Mouse (Mus musculus): Measurements from ENCODE around the gene Tgm1. TPM values are rescaled to one million over a fixed set of nuclear protein-coding genes. Genes with fewer than 3 reads are reported as not detected.

Gene Tgm1
- polyA plus RNA-seq, 1 experiment from 2014 or later: 2.0 TPM

- peak; percentile 97 for ATAC-seq (ENCODE audit: insufficient number of reproducible peaks, insufficient read depth, low FRiP score, low TSS enrichment, low read depth)
- 1% methylated on average over 38 of the region's 38 CpGs for WGBS
- Histone ChIP-seq H3K36me3 (peaks cover 39% of the 10 kb centered on the region), H3K4me2 (peak within 1 kb of the TSS; percentile 93), H3K27me3 (no peaks in the 10 kb centered on the region), H3K27ac (peak within 1 kb of the TSS; percentile 93), H3K9me3 (no peaks in the 10 kb centered on the region), H3K4me3 (replicated peaks) (peak within 1 kb of the TSS; percentile 78), H3K4me1 (replicated peaks) (peaks cover 17% of the 10 kb centered on the region), H3K9ac (replicated peaks) (peak within 1 kb of the TSS; percentile 78)
These were observed 41.6 kb downstream of the Tgm1 start, which contains the start of the genes Gmpr2 and Nedd8 for GRCm38 (mm10) chr14:55671833-55672740. Gene Gmpr2, plus strand, starts transcription at chr14:55671941. Gene Nedd8, minus strand, starts transcription at chr14:55672124.

GRCm38 (mm10) chr14:55671486-55671832, 42.3 kb downstream of the Tgm1 start:
- no peak; the same call in 1 of the 2 replicates for ATAC-seq (ENCODE audit: insufficient number of reproducible peaks, insufficient read depth, low FRiP score, low TSS enrichment, low read depth)
- H3K27ac ChIP-seq: peak overlapping the region; percentile 93
- H3K36me3 ChIP-seq: peaks cover 38% of the 10 kb centered on the region
- H3K4me2 ChIP-seq: peak overlapping the region; percentile 93
- no peaks in the 10 kb centered on the region for H3K27me3 ChIP-seq
- H3K9ac ChIP-seq (replicated peaks): peak overlapping the region; percentile 78
- peaks cover 17% of the 10 kb centered on the region for H3K4me1 ChIP-seq (replicated peaks)
- WGBS: under 1% methylated on average over 12 of the region's 12 CpGs
- H3K9me3 ChIP-seq: no peaks in the 10 kb centered on the region
- peak overlapping the region; percentile 78 for H3K4me3 ChIP-seq (replicated peaks)

- Histone ChIP-seq H3K27me3 (no peaks in the 10 kb centered on the region), H3K9ac (replicated peaks) (no peak overlapping the region), H3K27ac (peak overlapping the region; percentile 37; the same call in 1 of the 2 replicates), H3K4me3 (replicated peaks) (peak overlapping the region; percentile 61), H3K36me3 (peaks cover 53% of the 10 kb centered on the region), H3K9me3 (no peaks in the 10 kb centered on the region), H3K4me1 (replicated peaks) (0 out of 2 replicates have a peak, but pooled peaks cover 8% of the 10 kb centered on the region), H3K4me2 (peak overlapping the region; percentile 65)
- WGBS: 49% methylated on average over 2 of the region's 2 CpGs
- no peak for ATAC-seq (ENCODE audit: insufficient number of reproducible peaks, insufficient read depth, low FRiP score, low TSS enrichment, low read depth)
These were observed 53.1 kb downstream of the Tgm1 start for GRCm38 (mm10) chr14:55660636-55661035.

DNA sequence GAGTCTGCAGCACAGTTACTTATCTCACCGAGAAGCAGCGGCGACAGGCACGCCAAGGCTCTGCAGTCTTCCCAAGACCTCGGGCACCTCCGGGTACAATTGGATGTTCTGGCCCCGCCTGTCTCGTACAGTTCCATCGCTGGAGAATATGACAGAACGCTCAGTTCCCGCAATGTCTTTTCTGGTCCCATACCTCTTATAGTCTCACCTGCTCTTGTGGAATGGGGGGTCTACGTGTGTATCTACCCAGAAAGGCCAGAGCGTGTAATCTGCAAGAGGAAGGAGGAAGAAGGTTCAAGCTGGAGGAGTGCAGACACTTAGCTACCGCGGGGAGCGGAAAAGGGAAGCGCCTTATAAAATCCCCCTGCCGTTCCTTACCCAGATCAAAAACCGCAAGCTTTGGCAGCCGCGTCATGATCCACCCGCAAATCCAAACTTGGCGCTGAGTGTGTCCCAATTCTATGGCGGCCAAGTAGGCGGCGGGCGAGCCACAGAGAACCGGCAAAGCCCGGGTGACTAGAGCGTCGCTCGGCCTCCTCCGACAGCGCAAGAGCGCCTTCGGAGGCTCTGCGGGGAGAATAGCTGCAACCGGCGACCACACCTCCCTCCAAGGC, 53.7 kb downstream of the Tgm1 start, which contains the start of gene Mdp1:
TSS of gene Mdp1 (minus strand) at position 549 of the 614 bp plus-strand sequence.
- no peaks in the 10 kb centered on the region for H3K9me3 ChIP-seq
- ATAC-seq (ENCODE audit: insufficient number of reproducible peaks, insufficient read depth, low FRiP score, low TSS enrichment, low read depth): peak; percentile 84
- H3K27me3 ChIP-seq: no peaks in the 10 kb centered on the region
- under 1% methylated on average over 39 of the region's 39 CpGs for WGBS
- peak within 1 kb of the TSS; percentile 61 for H3K4me3 ChIP-seq (replicated peaks)
- peak within 1 kb of the TSS; percentile 81 for H3K9ac ChIP-seq (replicated peaks)
- H3K36me3 ChIP-seq: peaks cover 51% of the 10 kb centered on the region
- H3K4me2 ChIP-seq: peak within 1 kb of the TSS; percentile 65
- H3K27ac ChIP-seq: peak within 1 kb of the TSS; percentile 66; the same call in 1 of the 2 replicates
- 0 out of 2 replicates have a peak, but pooled peaks cover 8% of the 10 kb centered on the region for H3K4me1 ChIP-seq (replicated peaks)

DNA sequence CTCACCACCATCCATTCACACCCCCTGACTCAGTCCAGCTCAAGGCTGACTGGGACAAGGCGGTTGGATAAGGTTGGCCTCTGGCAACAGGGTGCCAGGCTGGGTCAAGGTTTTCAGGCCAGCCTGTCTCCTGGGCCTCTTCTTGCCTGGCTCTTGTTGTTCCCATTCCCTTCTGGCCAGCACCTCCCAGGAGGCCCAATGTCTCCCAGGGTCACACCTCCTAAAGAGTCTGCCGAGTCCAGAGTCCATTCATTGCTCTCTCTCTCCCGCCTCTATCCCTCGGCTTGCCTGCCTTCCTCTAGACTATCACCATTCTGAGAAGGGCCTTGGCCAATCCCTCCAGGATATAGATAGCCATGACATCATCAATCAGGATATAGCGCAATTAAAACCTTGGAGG, 55.7 kb downstream of the Tgm1 start:
- H3K4me1 ChIP-seq (replicated peaks): 0 out of 2 replicates have a peak, but pooled peaks cover 8% of the 10 kb centered on the region
- 89% methylated on average over 5 of the region's 5 CpGs for WGBS
- ATAC-seq (ENCODE audit: insufficient number of reproducible peaks, insufficient read depth, low FRiP score, low TSS enrichment, low read depth): no peak

DNA sequence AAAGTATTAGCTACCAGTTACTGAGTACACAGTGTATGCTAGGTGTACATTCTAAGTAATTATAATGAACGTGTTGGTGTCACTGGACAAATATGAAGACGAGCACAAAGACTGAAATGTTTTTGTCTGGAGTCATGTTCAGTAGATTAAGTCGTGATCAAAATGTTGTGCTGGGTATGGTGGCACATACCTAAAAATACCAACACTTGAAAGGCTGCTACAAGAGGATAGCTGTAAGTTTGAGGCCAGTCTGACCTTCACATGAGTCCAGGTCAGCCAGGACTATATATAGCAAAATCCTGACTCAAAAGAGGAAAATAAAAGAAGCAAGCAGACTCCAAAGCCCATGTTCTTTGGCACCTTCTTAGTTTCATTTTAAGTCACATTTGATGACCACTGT, 56.8 kb downstream of the Tgm1 start:
- WGBS: 88% methylated on average over 3 of the region's 3 CpGs
- Histone ChIP-seq H3K4me1 (replicated peaks) (0 out of 2 replicates have a peak, but pooled peaks cover 8% of the 10 kb centered on the region), H3K36me3 (peaks cover 33% of the 10 kb centered on the region), H3K4me3 (replicated peaks) (no peak overlapping the region), H3K9ac (replicated peaks) (no peak overlapping the region), H3K4me2 (no peak overlapping the region), H3K27me3 (no peaks in the 10 kb centered on the region), H3K27ac (no peak overlapping the region), H3K9me3 (no peaks in the 10 kb centered on the region)
- no peak for ATAC-seq (ENCODE audit: insufficient number of reproducible peaks, insufficient read depth, low FRiP score, low TSS enrichment, low read depth)

More for the DNA sequence above, 55.7 kb downstream of the Tgm1 start:
- no peaks in the 10 kb centered on the region for H3K27me3 ChIP-seq
- no peaks in the 10 kb centered on the region for H3K9me3 ChIP-seq
- H3K36me3 ChIP-seq: peaks cover 42% of the 10 kb centered on the region
- H3K4me3 ChIP-seq (replicated peaks): no peak overlapping the region
- H3K4me2 ChIP-seq: no peak overlapping the region
- H3K9ac ChIP-seq (replicated peaks): no peak overlapping the region
- no peak overlapping the region for H3K27ac ChIP-seq

DNA sequence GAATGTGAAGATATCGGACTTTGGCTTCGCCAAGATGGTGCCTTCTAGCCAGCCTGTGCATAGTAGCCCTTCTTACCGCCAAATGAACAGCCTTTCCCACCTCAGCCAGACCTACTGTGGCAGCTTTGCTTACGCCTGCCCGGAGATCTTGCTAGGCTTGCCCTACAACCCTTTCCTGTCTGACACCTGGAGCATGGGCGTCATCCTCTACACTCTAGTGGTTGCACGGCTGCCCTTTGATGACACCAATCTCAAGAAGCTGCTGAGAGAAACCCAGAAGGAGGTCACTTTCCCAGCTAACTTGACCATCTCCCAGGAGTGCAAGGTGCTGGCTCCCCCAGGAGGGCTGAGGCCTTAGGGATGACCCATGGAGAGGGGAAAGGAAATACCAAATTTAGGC, 62.2 kb downstream of the Tgm1 start:
- no peaks in the 10 kb centered on the region for H3K9me3 ChIP-seq
- peaks cover 9% of the 10 kb centered on the region for H3K36me3 ChIP-seq
- H3K4me1 ChIP-seq (replicated peaks): no peaks in the 10 kb centered on the region
- H3K4me2 ChIP-seq: no peak overlapping the region
- 88% methylated on average over 7 of the region's 7 CpGs for WGBS
- H3K9ac ChIP-seq (replicated peaks): no peak overlapping the region
- H3K27ac ChIP-seq: no peak overlapping the region
- no peaks in the 10 kb centered on the region for H3K27me3 ChIP-seq
- H3K4me3 ChIP-seq (replicated peaks): no peak overlapping the region
- ATAC-seq (ENCODE audit: insufficient number of reproducible peaks, insufficient read depth, low FRiP score, low TSS enrichment, low read depth): no peak

Other genes starting within 250 kb of the Tgm1 start
- gene Dhrs4, start 235.2 kb downstream of the Tgm1 start, polyA plus RNA-seq (2016; fragmentation: Nextera tagmentation; extraction: Ambion mirVana): 83.2 and 86.9 TPM in 2 replicates
- gene Carmil3, start 223.3 kb downstream of the Tgm1 start, polyA plus RNA-seq (2016; fragmentation: Nextera tagmentation; extraction: Ambion mirVana): 3.7 and 5.1 TPM in 2 replicates
- gene Cpne6, start 203.5 kb downstream of the Tgm1 start, polyA plus RNA-seq (2016; fragmentation: Nextera tagmentation; extraction: Ambion mirVana): 0.32 and 0.35 TPM in 2 replicates
- gene Nrl, start 188.9 kb downstream of the Tgm1 start, polyA plus RNA-seq (2016; fragmentation: Nextera tagmentation; extraction: Ambion mirVana): not detected in 2 replicates
- 33.2 and 35.4 TPM in 2 replicates for gene Pck2, start 173.7 kb downstream of the Tgm1 start, polyA plus RNA-seq (2016; fragmentation: Nextera tagmentation; extraction: Ambion mirVana)
- gene Dcaf11, start 153.9 kb downstream of the Tgm1 start, polyA plus RNA-seq (2016; fragmentation: Nextera tagmentation; extraction: Ambion mirVana): 65.5 and 69.7 TPM in 2 replicates
- gene A730061H03Rik, start 153.5 kb downstream of the Tgm1 start, polyA plus RNA-seq (2016; fragmentation: Nextera tagmentation; extraction: Ambion mirVana): 1.1 TPM in 1 of 2 replicates, not detected in the other
- gene Fitm1, start 138.3 kb downstream of the Tgm1 start, polyA plus RNA-seq (2016; fragmentation: Nextera tagmentation; extraction: Ambion mirVana): 16.0 and 16.1 TPM in 2 replicates
- 142 and 151 TPM in 2 replicates for gene Psme1, start 135.8 kb downstream of the Tgm1 start, polyA plus RNA-seq (2016; fragmentation: Nextera tagmentation; extraction: Ambion mirVana)
- gene Emc9, start 128.6 kb downstream of the Tgm1 start, polyA plus RNA-seq (2016; fragmentation: Nextera tagmentation; extraction: Ambion mirVana): 3.7 and 4.0 TPM in 2 replicates
- 210 and 260 TPM in 2 replicates for gene Psme2, start 122.8 kb downstream of the Tgm1 start, polyA plus RNA-seq (2016; fragmentation: Nextera tagmentation; extraction: Ambion mirVana)
- gene Rnf31, start 122.2 kb downstream of the Tgm1 start, polyA plus RNA-seq (2016; fragmentation: Nextera tagmentation; extraction: Ambion mirVana): 19.9 and 22.4 TPM in 2 replicates
- gene Irf9, start 110.4 kb downstream of the Tgm1 start, polyA plus RNA-seq (2016; fragmentation: Nextera tagmentation; extraction: Ambion mirVana): 9.2 and 9.6 TPM in 2 replicates
- 10.0 and 12.2 TPM in 2 replicates for gene Rec8, start 95.9 kb downstream of the Tgm1 start, polyA plus RNA-seq (2016; fragmentation: Nextera tagmentation; extraction: Ambion mirVana)
- gene Ipo4, start 78.0 kb downstream of the Tgm1 start, polyA plus RNA-seq (2016; fragmentation: Nextera tagmentation; extraction: Ambion mirVana): 78.9 and 100 TPM in 2 replicates
- gene Gm49378, start 76.0 kb downstream of the Tgm1 start, polyA plus RNA-seq (2016; fragmentation: Nextera tagmentation; extraction: Ambion mirVana): 2.7 and 3.1 TPM in 2 replicates
- gene Tm9sf1, start 70.1 kb downstream of the Tgm1 start, polyA plus RNA-seq (2016; fragmentation: Nextera tagmentation; extraction: Ambion mirVana): 96.1 and 96.7 TPM in 2 replicates
- 0.70 and 1.0 TPM in 2 replicates for gene Tssk4, start 63.7 kb downstream of the Tgm1 start, polyA plus RNA-seq (2016; fragmentation: Nextera tagmentation; extraction: Ambion mirVana)
- gene Mdp1, start 53.4 kb downstream of the Tgm1 start, polyA plus RNA-seq (2016; fragmentation: Nextera tagmentation; extraction: Ambion mirVana): 63.0 and 68.8 TPM in 2 replicates
- gene Gmpr2, start 42.0 kb downstream of the Tgm1 start, polyA plus RNA-seq (2016; fragmentation: Nextera tagmentation; extraction: Ambion mirVana): 67.6 and 74.2 TPM in 2 replicates
- gene Nedd8, start 41.8 kb downstream of the Tgm1 start, polyA plus RNA-seq (2016; fragmentation: Nextera tagmentation; extraction: Ambion mirVana): 594 and 653 TPM in 2 replicates
- gene Tinf2, start 32.1 kb downstream of the Tgm1 start, polyA plus RNA-seq (2016; fragmentation: Nextera tagmentation; extraction: Ambion mirVana): 57.1 and 58.3 TPM in 2 replicates
- 27.3 and 29.0 TPM in 2 replicates for gene Rabggta, start 8.3 kb upstream of the Tgm1 start, polyA plus RNA-seq (2016; fragmentation: Nextera tagmentation; extraction: Ambion mirVana)
- 72.5 and 82.6 TPM in 2 replicates for gene Dhrs1, start 31.8 kb upstream of the Tgm1 start, polyA plus RNA-seq (2016; fragmentation: Nextera tagmentation; extraction: Ambion mirVana)
- 52.0 and 53.0 TPM in 2 replicates for gene Nop9, start 31.8 kb upstream of the Tgm1 start, polyA plus RNA-seq (2016; fragmentation: Nextera tagmentation; extraction: Ambion mirVana)
- 0.60 TPM in 1 of 2 replicates, not detected in the other for gene Cideb, start 44.5 kb upstream of the Tgm1 start, polyA plus RNA-seq (2016; fragmentation: Nextera tagmentation; extraction: Ambion mirVana)
- gene Ltb4r2, start 47.5 kb upstream of the Tgm1 start, polyA plus RNA-seq (2016; fragmentation: Nextera tagmentation; extraction: Ambion mirVana): 0.58 and 0.73 TPM in 2 replicates
- gene Ltb4r1, start 52.0 kb upstream of the Tgm1 start, polyA plus RNA-seq (2016; fragmentation: Nextera tagmentation; extraction: Ambion mirVana): 0.26 and 0.68 TPM in 2 replicates
- gene Adcy4, start 70.2 kb upstream of the Tgm1 start, polyA plus RNA-seq (2016; fragmentation: Nextera tagmentation; extraction: Ambion mirVana): 17.7 and 19.9 TPM in 2 replicates
- gene Ripk3, start 74.9 kb upstream of the Tgm1 start, polyA plus RNA-seq (2016; fragmentation: Nextera tagmentation; extraction: Ambion mirVana): 25.2 and 36.4 TPM in 2 replicates
- 147 and 151 TPM in 2 replicates for gene Nfatc4, start 109.2 kb upstream of the Tgm1 start, polyA plus RNA-seq (2016; fragmentation: Nextera tagmentation; extraction: Ambion mirVana)
- 38.9 and 46.0 TPM in 2 replicates for gene Nynrin, start 140.1 kb upstream of the Tgm1 start, polyA plus RNA-seq (2016; fragmentation: Nextera tagmentation; extraction: Ambion mirVana)
- 0.20 and 0.21 TPM in 2 replicates for gene Cbln3, start 170.5 kb upstream of the Tgm1 start, polyA plus RNA-seq (2016; fragmentation: Nextera tagmentation; extraction: Ambion mirVana)
- 36.9 and 38.8 TPM in 2 replicates for gene Khnyn, start 171.0 kb upstream of the Tgm1 start, polyA plus RNA-seq (2016; fragmentation: Nextera tagmentation; extraction: Ambion mirVana)
- gene Sdr39u1, start 186.4 kb upstream of the Tgm1 start, polyA plus RNA-seq (2016; fragmentation: Nextera tagmentation; extraction: Ambion mirVana): 81.7 and 86.3 TPM in 2 replicates
- 0.20 and 0.45 TPM in 2 replicates for gene Cma1, start 230.7 kb upstream of the Tgm1 start, polyA plus RNA-seq (2016; fragmentation: Nextera tagmentation; extraction: Ambion mirVana)
- not detected in 2 replicates for gene Cma2, start 237.1 kb upstream of the Tgm1 start, polyA plus RNA-seq (2016; fragmentation: Nextera tagmentation; extraction: Ambion mirVana)

All from limb, embryonic 12.5 days (tissue).